ENCODE assay signal across 8 mouse cellular contexts in the genomic region with DNA sequence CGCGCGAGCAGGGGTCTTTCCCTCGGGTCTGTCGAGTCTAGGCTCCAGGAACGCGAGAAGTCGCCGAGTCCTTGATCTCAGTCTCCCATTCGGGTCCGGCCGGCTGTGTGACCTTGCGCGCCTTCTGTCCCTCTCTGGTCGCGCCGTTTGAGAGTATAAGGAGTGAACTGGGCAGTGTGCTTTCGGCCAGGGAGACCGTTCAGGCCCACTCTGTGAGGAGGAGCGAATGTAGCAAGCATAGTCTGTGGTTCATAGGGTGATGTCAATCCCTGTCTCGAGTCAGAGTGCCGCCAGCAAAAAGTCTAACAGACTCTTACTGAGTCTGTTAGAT. TPM values are rescaled to one million over a fixed set of nuclear protein-coding genes. Genes with fewer than 3 reads are reported as not detected.
DNase-seq lines count a peak whose midpoint lies in the region; ATAC-seq and TF ChIP-seq lines count a peak whose summit lies in the region.

No protein-coding gene starts in this region.

- peak overlapping the region; percentile 91 for H3K9ac ChIP-seq in limb, embryonic 14.5 days (ENCODE audit: low read depth, low read length, severe bottlenecking)
- H3K9ac ChIP-seq in stomach, embryonic 14.5 days (replicated peaks; ENCODE audit: low read depth, low read length): peak overlapping the region; percentile 86

- H3K4me1 ChIP-seq in megakaryocyte, embryonic 14.5 days: peaks cover 61% of the 10 kb centered on the region
- peaks cover 44% of the 10 kb centered on the region for H3K4me1 ChIP-seq in forebrain, embryonic 10.5 days
- peaks cover 18% of the 10 kb centered on the region; the same call in 1 of the 2 replicates for H3K4me1 ChIP-seq in limb, embryonic 14.5 days (ENCODE audit: control insufficient read depth, insufficient read depth, low read length)
- H3K4me1 ChIP-seq in stomach, embryonic 14.5 days (ENCODE audit: control insufficient read depth, insufficient read depth, low read length): peaks cover 7% of the 10 kb centered on the region

- TF ChIP-seq POLR2A in limb, embryonic 14.5 days (IDR thresholded peaks at IDR 0.05; ENCODE audit: borderline replicate concordance, extremely low read depth, insufficient read depth, insufficient read length): no peak

- intact Hi-C loops in left cerebral cortex, postnatal 25 days (cut with DNase I): no loop called here

- no peaks in the 10 kb centered on the region for H3K9me3 ChIP-seq in megakaryocyte, embryonic 14.5 days
- no peaks in the 10 kb centered on the region for H3K9me3 ChIP-seq in forebrain, embryonic 10.5 days
- no peaks in the 10 kb centered on the region for H3K9me3 ChIP-seq in limb, embryonic 14.5 days (ENCODE audit: control insufficient read depth, low read length)
- no peaks in the 10 kb centered on the region for H3K9me3 ChIP-seq in stomach, embryonic 14.5 days (ENCODE audit: control insufficient read depth, low read depth, low read length)

- peak overlapping the region; percentile 100 for H3K27ac ChIP-seq in forebrain, embryonic 10.5 days
- peak overlapping the region; percentile 94 for H3K27ac ChIP-seq in limb, embryonic 14.5 days (replicated peaks; ENCODE audit: low read depth, low read length)
- peak overlapping the region; percentile 86 for H3K27ac ChIP-seq in stomach, embryonic 14.5 days (ENCODE audit: low read length)

- H3K4me3 ChIP-seq in megakaryocyte, embryonic 14.5 days (replicated peaks): peak overlapping the region; percentile 99
- peak overlapping the region; percentile 95 for H3K4me3 ChIP-seq in forebrain, embryonic 10.5 days
- peak overlapping the region; percentile 96 for H3K4me3 ChIP-seq in limb, embryonic 14.5 days (replicated peaks; ENCODE audit: low read length)
- H3K4me3 ChIP-seq in stomach, embryonic 14.5 days (ENCODE audit: low read depth, low read length): peak overlapping the region; percentile 97

- H3K36me3 ChIP-seq in megakaryocyte, embryonic 14.5 days (replicated peaks; ENCODE audit: low read length): peaks cover 22% of the 10 kb centered on the region
- H3K36me3 ChIP-seq in forebrain, embryonic 10.5 days (replicated peaks): peaks cover 19% of the 10 kb centered on the region
- peaks cover 10% of the 10 kb centered on the region for H3K36me3 ChIP-seq in limb, embryonic 14.5 days (ENCODE audit: control insufficient read depth, insufficient read depth, low read length)
- H3K36me3 ChIP-seq in stomach, embryonic 14.5 days (ENCODE audit: control insufficient read depth, insufficient read depth, low read length): peaks cover 7% of the 10 kb centered on the region

- DNase-seq in forebrain, embryonic 10.5 days (ENCODE audit: extremely low spot score, low spot score): no peak
- DNase-seq in limb, embryonic 14.5 days (ENCODE audit: low spot score): no peak
- DNase-seq in B cell, adult 2 months: no peak
- DNase-seq in left cerebral cortex, postnatal 25 days (ENCODE audit: low spot score in 2 of 2): no peak
- no peak for DNase-seq in urinary bladder, postnatal 10 days (ENCODE audit: low spot score)

- ATAC-seq in megakaryocyte, adult 5-6 weeks (ENCODE audit: poor library complexity, severe bottlenecking): no peak
- 0 out of 2 replicates have a peak, but pooled peaks have one; percentile 3 for ATAC-seq in limb, embryonic 14.5 days (ENCODE audit: low FRiP score, low read depth)
- ATAC-seq in stomach, embryonic 14.5 days (ENCODE audit: insufficient number of reproducible peaks, insufficient read depth, low FRiP score, low read depth): 0 out of 2 replicates have a peak, but pooled peaks have one; percentile 4

- peak overlapping the region; percentile 80 for H3K4me2 ChIP-seq in limb, embryonic 14.5 days (replicated peaks; ENCODE audit: low read depth, low read length, severe bottlenecking)
- peak overlapping the region; percentile 85 for H3K4me2 ChIP-seq in stomach, embryonic 14.5 days (replicated peaks; ENCODE audit: low read depth, low read length)

- no peaks in the 10 kb centered on the region for H3K27me3 ChIP-seq in megakaryocyte, embryonic 14.5 days (replicated peaks)
- H3K27me3 ChIP-seq in forebrain, embryonic 10.5 days (ENCODE audit: poor library complexity, severe bottlenecking): no peaks in the 10 kb centered on the region
- no peaks in the 10 kb centered on the region for H3K27me3 ChIP-seq in limb, embryonic 14.5 days (ENCODE audit: control insufficient read depth, insufficient read depth, low read length)
- no peaks in the 10 kb centered on the region for H3K27me3 ChIP-seq in stomach, embryonic 14.5 days (ENCODE audit: control insufficient read depth, insufficient read depth, low read length)

- WGBS in forebrain, embryonic 10.5 days: under 1% methylated on average over 22 of the region's 22 CpGs
- under 1% methylated on average over 22 of the region's 22 CpGs for WGBS in limb, embryonic 14.5 days
- 0% methylated on average over 22 of the region's 22 CpGs for WGBS in stomach, embryonic 14.5 days

RNA-seq across cellular contexts. Expression of a gene that starts 0.5 kb away (rescaled TPM):
- 49.2 and 113 TPM in 2 replicates for polyA plus RNA-seq in megakaryocyte, embryonic 14.5 days (2012; ENCODE audit: insufficient read depth, low replicate concordance)
- total RNA-seq in megakaryocyte, adult 5-6 weeks (2015): 10.4 and 15.7 TPM in 2 replicates
- total RNA-seq in megakaryocyte, adult 5-6 weeks (2017): 34.3 and 42.3 TPM in 2 replicates
- 180 and 188 TPM in 2 replicates for polyA plus RNA-seq in forebrain, embryonic 10.5 days (2016; fragmentation: Nextera tagmentation; extraction: Ambion mirVana)
- 92.0 and 102 TPM in 2 replicates for polyA plus RNA-seq in limb, embryonic 14.5 days (2012; rRNA removed)
- polyA plus RNA-seq in limb, embryonic 14.5 days (2014; fragmentation: Nextera tagmentation; extraction: Ambion mirVana): 118 and 123 TPM in 2 replicates
- polyA plus RNA-seq in stomach, embryonic 14.5 days (2014; fragmentation: Nextera tagmentation; extraction: Ambion mirVana): 125 and 132 TPM in 2 replicates
- 10 to 100 TPM; 87.7 to 89.0 TPM for total RNA-seq in left cerebral cortex, postnatal 25 days (2021)

RNA-seq across cellular contexts. Expression of a gene that starts 0.6 kb away (rescaled TPM):
- polyA plus RNA-seq in megakaryocyte, embryonic 14.5 days (2012; ENCODE audit: insufficient read depth, low replicate concordance): not detected in 2 replicates
- total RNA-seq in megakaryocyte, adult 5-6 weeks (2015): 1.1 TPM in 2 replicates
- total RNA-seq in megakaryocyte, adult 5-6 weeks (2017): 1.1 and 2.1 TPM in 2 replicates
- 7.4 and 9.8 TPM in 2 replicates for polyA plus RNA-seq in forebrain, embryonic 10.5 days (2016; fragmentation: Nextera tagmentation; extraction: Ambion mirVana)
- polyA plus RNA-seq in limb, embryonic 14.5 days (2012; rRNA removed): 6.2 and 7.3 TPM in 2 replicates
- polyA plus RNA-seq in limb, embryonic 14.5 days (2014; fragmentation: Nextera tagmentation; extraction: Ambion mirVana): 5.0 TPM in 2 replicates
- 3.8 and 5.0 TPM in 2 replicates for polyA plus RNA-seq in stomach, embryonic 14.5 days (2014; fragmentation: Nextera tagmentation; extraction: Ambion mirVana)
- total RNA-seq in left cerebral cortex, postnatal 25 days (2021): 1 to 10 TPM; 7.1 to 7.9 TPM

RNA-seq across cellular contexts. Expression of a gene that starts 46.2 kb away (rescaled TPM):
- not detected in 2 replicates for polyA plus RNA-seq in megakaryocyte, embryonic 14.5 days (2012; ENCODE audit: insufficient read depth, low replicate concordance)
- total RNA-seq in megakaryocyte, adult 5-6 weeks (2015): not detected in 2 replicates
- 0.12 TPM in 1 of 2 replicates, not detected in the other for total RNA-seq in megakaryocyte, adult 5-6 weeks (2017)
- polyA plus RNA-seq in forebrain, embryonic 10.5 days (2016; fragmentation: Nextera tagmentation; extraction: Ambion mirVana): 1.0 and 1.4 TPM in 2 replicates
- 10.3 and 10.6 TPM in 2 replicates for polyA plus RNA-seq in limb, embryonic 14.5 days (2012; rRNA removed)
- polyA plus RNA-seq in limb, embryonic 14.5 days (2014; fragmentation: Nextera tagmentation; extraction: Ambion mirVana): 9.3 and 9.5 TPM in 2 replicates
- polyA plus RNA-seq in stomach, embryonic 14.5 days (2014; fragmentation: Nextera tagmentation; extraction: Ambion mirVana): 12.1 and 14.1 TPM in 2 replicates
- under 1 TPM; 0.18 to 0.21 TPM for total RNA-seq in left cerebral cortex, postnatal 25 days (2021)
